8 mouse cellular contexts compared by ENCODE assay signal in the genomic region with DNA sequence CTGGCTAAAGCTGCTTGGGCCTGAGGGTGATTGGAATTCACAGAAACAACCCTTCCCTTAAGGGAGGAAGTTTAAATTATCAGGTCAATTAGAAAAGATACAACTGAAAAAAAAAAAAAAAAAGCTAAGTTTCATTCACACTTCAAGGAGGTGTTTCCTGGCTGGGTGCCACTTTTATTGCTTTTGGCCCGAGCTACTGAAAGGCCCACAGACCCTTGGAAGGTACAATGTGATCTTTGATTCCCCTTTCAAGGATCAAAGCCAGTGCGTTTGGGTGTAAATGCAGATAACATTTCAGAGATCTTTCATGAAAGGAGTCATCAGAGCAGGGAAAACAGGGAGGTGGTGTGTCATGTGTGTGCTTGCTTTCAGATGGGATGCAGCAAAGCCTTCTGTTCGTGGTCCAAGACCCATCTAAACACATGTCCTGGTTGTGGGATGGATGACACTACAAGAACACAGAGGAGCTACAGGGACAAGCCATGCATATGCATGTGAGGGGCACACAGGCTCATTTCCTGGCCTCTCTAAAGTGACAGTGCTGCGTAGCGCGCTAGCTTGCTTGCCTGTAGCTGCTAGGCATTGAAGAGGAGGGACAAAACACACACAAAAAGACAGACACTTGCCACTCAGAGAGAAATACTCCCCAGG. TPM values are rescaled to one million over a fixed set of nuclear protein-coding genes. Genes with fewer than 3 reads are reported as not detected.
DNase-seq lines count a peak whose midpoint lies in the region; ATAC-seq and TF ChIP-seq lines count a peak whose summit lies in the region.

No protein-coding gene starts in this region.

- peak overlapping the region; percentile 93 for H3K4me2 ChIP-seq in liver, embryonic 14.5 days (ENCODE audit: low read depth)
- peak overlapping the region; percentile 87 for H3K4me2 ChIP-seq in stomach, embryonic 14.5 days (replicated peaks; ENCODE audit: low read depth, low read length)

- no peaks in the 10 kb centered on the region for H3K9me3 ChIP-seq in MEL (replicated peaks; ENCODE audit: insufficient read depth, low read length)
- H3K9me3 ChIP-seq in liver, embryonic 14.5 days (ENCODE audit: control insufficient read depth, low read length) = no peaks in the 10 kb centered on the region
- no peaks in the 10 kb centered on the region for H3K9me3 ChIP-seq in stomach, embryonic 14.5 days (ENCODE audit: control insufficient read depth, low read depth, low read length)

- TF ChIP-seq POLR2A in MEL (IDR thresholded peaks at IDR 0.05; ENCODE audit: control insufficient read depth in 1 of 2, insufficient read depth in 1 of 2, low read depth in 1 of 2, low read length in 2 of 2, poor library complexity in 1 of 2) = no peak
- no peak; the same call in 1 of the 2 replicates for TF ChIP-seq POLR2A in embryonic fibroblast, embryonic 13.5 days (IDR thresholded peaks at IDR 0.05; ENCODE audit: low read depth, low read length)

- ATAC-seq in liver, embryonic 14.5 days (ENCODE audit: insufficient read depth) = peak; percentile 65
- peak; percentile 50; the same call in 1 of the 2 replicates for ATAC-seq in stomach, embryonic 14.5 days (ENCODE audit: insufficient number of reproducible peaks, insufficient read depth, low FRiP score, low read depth)

- no peak for TF ChIP-seq CTCF in MEL (IDR thresholded peaks at IDR 0.05 in 2 of 3, conservative IDR thresholded peaks at IDR 0.05 in 1 of 3; ENCODE audit: control insufficient read depth in 1 of 3, insufficient read depth in 1 of 3, low read depth in 2 of 3, low read length in 3 of 3, poor library complexity in 1 of 3, severe bottlenecking in 1 of 3)
- no peak for TF ChIP-seq CTCF in embryonic fibroblast, embryonic 13.5 days (IDR thresholded peaks at IDR 0.05; ENCODE audit: borderline replicate concordance, insufficient read depth, low read length)
- TF ChIP-seq CTCF in liver, embryonic 14.5 days (IDR thresholded peaks at IDR 0.05; ENCODE audit: low read depth) = no peak

- peaks cover 10 to 17% of the 10 kb centered on the region in 2 experiments for H3K4me1 ChIP-seq in MEL (ENCODE audit: control insufficient read depth in 1 of 2, insufficient read depth in 2 of 2, low read length in 2 of 2)
- peaks cover 5% of the 10 kb centered on the region; the same call in 1 of the 2 replicates for H3K4me1 ChIP-seq in embryonic fibroblast, embryonic 13.5 days (ENCODE audit: control insufficient read depth, insufficient read depth, low read length)
- peaks cover 9 to 14% of the 10 kb centered on the region in 2 experiments for H3K4me1 ChIP-seq in liver, embryonic 14.5 days (replicated peaks; ENCODE audit: control insufficient read depth in 2 of 2, insufficient read depth in 2 of 2, low read length in 1 of 2)
- peaks cover 15% of the 10 kb centered on the region for H3K4me1 ChIP-seq in stomach, embryonic 14.5 days (ENCODE audit: control insufficient read depth, insufficient read depth, low read length)

- H3K79me2 ChIP-seq in MEL (ENCODE audit: control insufficient read depth, insufficient read depth, low read length, poor library complexity) = peaks cover 29% of the 10 kb centered on the region

- WGBS in liver, embryonic 14.5 days (ENCODE audit: insufficient replicate concordance) = 5% methylated on average over 6 of the region's 6 CpGs
- WGBS in stomach, embryonic 14.5 days = 12% methylated on average over 6 of the region's 6 CpGs

- TF ChIP-seq RAD21 in MEL (IDR thresholded peaks at IDR 0.05; ENCODE audit: low read depth, low read length) = no peak

- H3K27me3 ChIP-seq in MEL (ENCODE audit: control insufficient read depth in 1 of 2, insufficient read depth in 2 of 2, low read length in 2 of 2) = no peaks in the 10 kb centered on the region
- no peaks in the 10 kb centered on the region for H3K27me3 ChIP-seq in liver, embryonic 14.5 days (ENCODE audit: control insufficient read depth, insufficient read depth, low read length)
- no peaks in the 10 kb centered on the region for H3K27me3 ChIP-seq in stomach, embryonic 14.5 days (ENCODE audit: control insufficient read depth, insufficient read depth, low read length)

- peak overlapping the region; percentile 88 for H3K27ac ChIP-seq in MEL (ENCODE audit: control insufficient read depth, low read depth, low read length)
- H3K27ac ChIP-seq in embryonic fibroblast, embryonic 13.5 days (ENCODE audit: insufficient read depth, low read length) = peak overlapping the region; percentile 9
- H3K27ac ChIP-seq in liver, embryonic 14.5 days = peak overlapping the region; percentile 75
- H3K27ac ChIP-seq in stomach, embryonic 14.5 days (ENCODE audit: low read length) = peak overlapping the region; percentile 82

- peaks cover 0 to 10% of the 10 kb centered on the region in 2 experiments for H3K36me3 ChIP-seq in MEL (ENCODE audit: control insufficient read depth in 1 of 2, insufficient read depth in 2 of 2, low read length in 2 of 2)
- peaks cover 4% of the 10 kb centered on the region for H3K36me3 ChIP-seq in liver, embryonic 14.5 days (replicated peaks; ENCODE audit: control insufficient read depth, insufficient read depth, low read depth)
- H3K36me3 ChIP-seq in stomach, embryonic 14.5 days (ENCODE audit: control insufficient read depth, insufficient read depth, low read length) = peaks cover 13% of the 10 kb centered on the region; the same call in 1 of the 2 replicates

- peak; percentile 45 for DNase-seq in layer of hippocampus, adult 9-10 months (ENCODE audit: low spot score)
- no peak for DNase-seq in layer of hippocampus, postnatal 36 days
- peak; percentile 83 for DNase-seq in MEL (ENCODE audit: low read depth, low spot score)
- DNase-seq in hindlimb bud, embryonic 11.5 days (ENCODE audit: extremely low spot score, low read depth, low spot score) = peak; percentile 14
- DNase-seq in liver, embryonic 14.5 days (ENCODE audit: low read depth in 3 of 3, low spot score in 3 of 3) = peak; percentile 7 to 27 (median 15)
- DNase-seq in T-cell, adult 2 months (ENCODE audit: low spot score) = no peak

- H3K4me3 ChIP-seq in MEL (ENCODE audit: control insufficient read depth in 1 of 2, insufficient read depth in 1 of 2, low read depth in 2 of 2, low read length in 2 of 2) = peak overlapping the region; percentile 70 to 85
- peak overlapping the region; percentile 54 for H3K4me3 ChIP-seq in embryonic fibroblast, embryonic 13.5 days (ENCODE audit: insufficient read depth, low read length)
- H3K4me3 ChIP-seq in liver, embryonic 14.5 days (ENCODE audit: insufficient read depth in 1 of 2, low read depth in 2 of 2, low read length in 2 of 2) = peak overlapping the region; percentile 68 to 78
- peak overlapping the region; percentile 73 for H3K4me3 ChIP-seq in stomach, embryonic 14.5 days (ENCODE audit: low read depth, low read length)

- peak overlapping the region; percentile 85 for H3K9ac ChIP-seq in MEL (ENCODE audit: control insufficient read depth, low read depth, low read length, poor library complexity, severe bottlenecking)
- peak overlapping the region; percentile 76 for H3K9ac ChIP-seq in liver, embryonic 14.5 days (replicated peaks)
- peak overlapping the region; percentile 57 for H3K9ac ChIP-seq in stomach, embryonic 14.5 days (replicated peaks; ENCODE audit: low read depth, low read length)

- TF ChIP-seq EP300 in MEL (IDR thresholded peaks at IDR 0.05; ENCODE audit: low read depth in 1 of 2, low read length in 2 of 2) = peak in 1 of 2 experiments; percentile 5; a peak in 1 of 4 replicates
- no peak for TF ChIP-seq EP300 in liver, embryonic 14.5 days (IDR thresholded peaks at IDR 0.05; ENCODE audit: low read depth)

TF ChIP-seq in MEL, 35 proteins besides CTCF, POLR2A, EP300 and RAD21:
- TF ChIP-seq ZNF384 (IDR thresholded peaks at IDR 0.05; ENCODE audit: low read depth, low read length) = peak; percentile 93
- TF ChIP-seq MYC (IDR thresholded peaks at IDR 0.05; ENCODE audit: low read depth, low read length) = 0 out of 2 replicates have a peak, but pooled peaks have one; percentile 39
- TF ChIP-seq GATA1 (IDR thresholded peaks at IDR 0.05; ENCODE audit: low read depth, low read length) = 0 out of 2 replicates have a peak, but pooled peaks have one; percentile 20
- no peak for TF ChIP-seq MEF2A (IDR thresholded peaks at IDR 0.05; ENCODE audit: extremely low read depth, insufficient replicate concordance, low read depth, low read length, poor library complexity, severe bottlenecking)

RNA-seq across cellular contexts. Expression of a gene that starts 0.5 kb away (rescaled TPM):
- 1 to 10 TPM; 6.6 to 6.9 TPM for total RNA-seq in layer of hippocampus, postnatal 36 days (2021)
- total RNA-seq in MEL (2012; rRNA removed) = 31.4 and 37.9 TPM in 2 replicates
- 10 to 100 TPM in 1 of 2 experiments, not detected in 1; 47.8 TPM for polyA plus RNA-seq in MEL (2012; ENCODE audit: insufficient read depth in 1 of 2, insufficient read length in 2 of 2, low read depth in 1 of 2, low replicate concordance in 2 of 2, missing spikeins in 1 of 2)
- 3.8 and 5.5 TPM in 2 replicates for polyA plus RNA-seq in embryonic fibroblast, embryonic 13.5 days (2011; ENCODE audit: insufficient read length, low read depth, missing spikeins)
- 5.7 and 6.0 TPM in 2 replicates for polyA plus RNA-seq in liver, embryonic 14.5 days (2012; rRNA removed)
- 7.7 and 9.0 TPM in 2 replicates for polyA plus RNA-seq in liver, embryonic 14.5 days (2014; fragmentation: Nextera tagmentation; extraction: Ambion mirVana)
- 12.3 and 15.5 TPM in 2 replicates for polyA plus RNA-seq in stomach, embryonic 14.5 days (2014; fragmentation: Nextera tagmentation; extraction: Ambion mirVana)

RNA-seq across cellular contexts. Expression of a gene that starts 0.7 kb away (rescaled TPM):
- total RNA-seq in layer of hippocampus, postnatal 36 days (2021) = 10 to 100 TPM; 10.0 to 11.5 TPM
- 5.5 and 5.9 TPM in 2 replicates for total RNA-seq in MEL (2012; rRNA removed)
- polyA plus RNA-seq in MEL (2012; ENCODE audit: insufficient read depth in 1 of 2, insufficient read length in 2 of 2, low read depth in 1 of 2, low replicate concordance in 2 of 2, missing spikeins in 1 of 2) = 10 to 100 TPM in 1 of 2 experiments, not detected in 1; 13.3 TPM
- polyA plus RNA-seq in embryonic fibroblast, embryonic 13.5 days (2011; ENCODE audit: insufficient read length, low read depth, missing spikeins) = 4.7 and 7.8 TPM in 2 replicates
- polyA plus RNA-seq in liver, embryonic 14.5 days (2012; rRNA removed) = 2.2 and 2.3 TPM in 2 replicates
- 0.63 and 1.0 TPM in 2 replicates for polyA plus RNA-seq in liver, embryonic 14.5 days (2014; fragmentation: Nextera tagmentation; extraction: Ambion mirVana)
- polyA plus RNA-seq in stomach, embryonic 14.5 days (2014; fragmentation: Nextera tagmentation; extraction: Ambion mirVana) = 3.1 and 3.5 TPM in 2 replicates

Comparison
In these comparisons a context has a peak if more than half of its experiments do, and no peak if none do; other contexts are left out.
1. DNase-seq: peak in layer of hippocampus, adult 9-10 months (single experiment), MEL (single experiment), hindlimb bud, embryonic 11.5 days (single experiment) and liver, embryonic 14.5 days (3 of 3); none in layer of hippocampus, postnatal 36 days (0 of 2) and T-cell, adult 2 months (single experiment).
2. H3K27ac ChIP-seq: peak in every context shown above with its lines; median percentile 88 in MEL; 82 in stomach, embryonic 14.5 days; 75 in liver, embryonic 14.5 days; 9 in embryonic fibroblast, embryonic 13.5 days.
3. Peak in every context shown above with its lines, with median percentiles within 50 percentile points of each other: H3K4me3 ChIP-seq and H3K9ac ChIP-seq.